Mouse (Mus musculus): Measurements from ENCODE around the gene Mab21l2.

GRCm38 (mm10) chr3:86538645-86539554 lies 9.5 kb downstream of the Mab21l2 start:
- TF ChIP-seq CTCF (IDR thresholded peaks at IDR 0.05; ENCODE audit: control insufficient read depth, insufficient read depth, low read length) (no peak), POLR2A (IDR thresholded peaks at IDR 0.05; ENCODE audit: borderline replicate concordance, control insufficient read depth, low read depth, low read length) (no peak)
